Mouse (Mus musculus) liver, adult 2 months (tissue): ENCODE measurements around the gene Gak. TPM values are rescaled to one million over a fixed set of nuclear protein-coding genes. Genes with fewer than 3 reads are reported as not detected.

ENCODE experiments used
- DNase-seq: peaks from one replicate; pipeline ENCODE4 v3.0.0-alpha.2; 2011; ENCODE audit warnings: low read depth, low spot score; ENCODE audit errors: extremely low read depth
- H3K27ac ChIP-seq: fragments of 200-500 bp; replicated peaks from 2 replicates; pipeline ENCODE4 v1.5.1; 2012; ENCODE audit warnings: low read depth, mild to moderate bottlenecking, control low read depth, inconsistent platforms, low read length; ENCODE audit not compliant: insufficient read depth
- H3K27me3 ChIP-seq: fragments of 200-500 bp; 2 replicates; pipeline ENCODE4 v1.6.1; 2012; ENCODE audit warnings: mild to moderate bottlenecking, moderate library complexity, low read length, inconsistent platforms; ENCODE audit not compliant: control insufficient read depth, insufficient read depth
- H3K36me3 ChIP-seq: fragments of 200-500 bp; 2 replicates; pipeline ENCODE4 v1.6.1; 2012; ENCODE audit warnings: low read length, inconsistent platforms; ENCODE audit not compliant: control insufficient read depth, insufficient read depth
- H3K4me1 ChIP-seq: fragments of 200-500 bp; 2 replicates; pipeline ENCODE4 v1.6.1; 2011; ENCODE audit warnings: low read length; ENCODE audit not compliant: control insufficient read depth, insufficient read depth
- H3K4me3 ChIP-seq: fragments of 200-500 bp; 2 replicates; pipeline ENCODE4 v1.5.1; 2011; ENCODE audit warnings: low read depth, mild to moderate bottlenecking, control low read depth, low read length, moderate library complexity; ENCODE audit not compliant: insufficient read depth
- H3K79me2 ChIP-seq: fragments of 200-500 bp; 2 replicates; pipeline ENCODE4 v1.6.1; 2012; ENCODE audit warnings: inconsistent platforms, mild to moderate bottlenecking, low read length, moderate library complexity; ENCODE audit not compliant: control insufficient read depth, insufficient read depth
- H3K9ac ChIP-seq: fragments of 200-500 bp; 2 replicates; pipeline ENCODE4 v1.6.1; 2012; ENCODE audit warnings: low read depth, mild to moderate bottlenecking, control low read depth, inconsistent platforms, low read length
- CTCF ChIP-seq: fragments of 200-500 bp; IDR thresholded peaks from 2 replicates; pipeline ENCODE4 v1.5.1; 2011; ENCODE audit warnings: low read depth, low read length, control low read depth
- POLR2A ChIP-seq: fragments of 200-500 bp; IDR thresholded peaks from 2 replicates; pipeline ENCODE4 v1.6.1; 2011; ENCODE audit warnings: low read length, control low read depth; ENCODE audit not compliant: insufficient read depth; ENCODE audit errors: extremely low read depth
- WGBS: fragments of 180-500 bp; shearing (Covaris S2); methylation state at CpG from one replicate; pipeline ENCODE4 v1.1.7; 2018; 5-methylcytosine and 5-hydroxymethylcytosine counted together
- polyA plus RNA-seq: library from polyadenylated mRNA; depleted of rRNA; stranded (reverse); fragments of >200 nt; gene quantifications from 2 replicates; pipeline ENCODE4 v1.2.3, GENCODE M21; 2012; rRNA removed
- total RNA-seq: library from RNA; depleted of rRNA; stranded (reverse); fragments of >200 nt; gene quantifications from 2 replicates; pipeline ENCODE4 v1.2.3, GENCODE M21; 2014; rRNA removed

The Gak gene
- 32.7 and 39.8 TPM in 2 replicates for total RNA-seq
- polyA plus RNA-seq: 48.0 and 54.7 TPM in 2 replicates

DNA sequence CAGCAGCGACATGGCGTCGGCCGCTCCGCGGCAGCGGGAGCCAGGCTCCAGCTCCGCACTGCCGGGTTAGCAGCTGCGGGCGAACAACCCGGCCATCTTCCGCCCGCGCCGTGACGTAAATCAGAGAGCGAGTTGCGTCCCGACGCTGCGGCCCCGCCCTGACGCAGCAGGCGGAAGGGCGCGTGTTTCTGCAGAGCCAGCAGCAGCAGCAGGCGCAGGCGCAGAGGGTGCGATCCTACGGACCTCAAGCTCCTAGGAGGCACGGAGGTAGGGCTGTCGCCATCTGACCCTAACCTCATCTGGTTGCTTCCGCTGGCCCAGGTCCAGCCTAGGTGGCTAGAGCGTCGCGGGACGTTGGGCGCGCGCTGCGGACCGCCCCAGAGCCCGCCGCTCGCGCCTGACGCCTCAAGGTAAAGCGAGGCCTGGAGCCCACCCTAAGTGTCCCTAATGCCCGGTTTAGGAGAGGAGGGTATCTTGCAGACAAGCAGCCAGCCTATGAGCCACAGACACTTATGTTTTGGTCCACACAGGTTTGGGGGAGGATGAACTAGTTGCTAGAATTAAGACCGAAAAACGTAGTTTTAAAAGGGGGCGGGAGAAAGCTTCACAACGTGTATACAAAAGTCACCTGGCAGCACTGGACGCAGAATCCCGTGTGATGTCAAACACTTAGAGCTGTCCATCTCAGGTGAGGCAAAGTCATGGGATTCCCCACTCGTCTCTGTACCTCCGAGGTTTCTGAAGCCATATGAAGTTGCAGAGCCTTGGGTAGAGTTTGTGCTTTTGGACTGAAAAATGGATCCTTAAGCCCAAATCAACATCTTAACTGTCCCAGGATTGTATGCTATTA lies at the start of gene Gak, which contains the start of gene Tmem175:
Gak (minus strand) TSS at position 122 of the 850 bp plus-strand sequence.
Tmem175 (plus strand) TSS at position 137 of the 850 bp plus-strand sequence.
- WGBS: under 1% methylated on average over 58 of the region's 58 CpGs
- TF ChIP-seq POLR2A (peak; percentile 92), CTCF (no peak)
- no peaks in the 10 kb centered on the region for H3K36me3 ChIP-seq
- H3K79me2 ChIP-seq: peaks cover 25% of the 10 kb centered on the region
- peak within 1 kb of the TSS; percentile 93 for H3K9ac ChIP-seq
- peaks cover 10% of the 10 kb centered on the region; the same call in 1 of the 2 replicates for H3K4me1 ChIP-seq
- no peaks in the 10 kb centered on the region for H3K27me3 ChIP-seq
- peak; percentile 93 for DNase-seq
- H3K27ac ChIP-seq: peak within 1 kb of the TSS; percentile 79
- peak within 1 kb of the TSS; percentile 86 for H3K4me3 ChIP-seq

DNA sequence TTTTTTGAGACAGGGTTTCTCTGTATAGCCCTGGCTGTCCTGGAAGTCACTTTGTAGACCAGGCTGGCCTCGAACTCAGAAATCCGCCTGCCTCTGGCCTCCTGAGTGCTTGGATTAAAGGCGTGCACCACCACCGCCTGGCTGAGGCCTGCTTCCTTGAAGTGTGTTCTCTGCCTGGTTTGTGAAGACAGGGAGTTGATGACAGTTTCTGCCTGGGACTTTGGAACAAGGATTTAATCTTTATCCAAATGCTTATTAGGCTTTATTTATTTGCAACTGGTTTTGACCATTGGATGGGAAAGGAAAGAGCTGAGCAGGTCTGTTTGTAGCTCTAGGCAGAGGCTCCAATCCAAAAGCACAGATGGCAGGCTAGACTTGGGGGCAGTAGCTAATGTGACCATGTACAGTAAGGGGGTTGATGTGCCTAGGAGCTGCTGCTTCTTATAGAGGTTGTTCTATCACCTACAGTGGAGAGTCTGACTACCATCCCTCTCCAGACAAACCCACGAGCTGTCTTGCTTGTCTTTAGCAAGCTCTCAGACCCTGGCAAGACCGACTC lies 48.8 kb upstream of the Gak start:
- Histone ChIP-seq H3K4me1 (peaks cover 11% of the 10 kb centered on the region), H3K27ac (no peak overlapping the region)
- 93% methylated on average over 6 of the region's 6 CpGs for WGBS

DNA sequence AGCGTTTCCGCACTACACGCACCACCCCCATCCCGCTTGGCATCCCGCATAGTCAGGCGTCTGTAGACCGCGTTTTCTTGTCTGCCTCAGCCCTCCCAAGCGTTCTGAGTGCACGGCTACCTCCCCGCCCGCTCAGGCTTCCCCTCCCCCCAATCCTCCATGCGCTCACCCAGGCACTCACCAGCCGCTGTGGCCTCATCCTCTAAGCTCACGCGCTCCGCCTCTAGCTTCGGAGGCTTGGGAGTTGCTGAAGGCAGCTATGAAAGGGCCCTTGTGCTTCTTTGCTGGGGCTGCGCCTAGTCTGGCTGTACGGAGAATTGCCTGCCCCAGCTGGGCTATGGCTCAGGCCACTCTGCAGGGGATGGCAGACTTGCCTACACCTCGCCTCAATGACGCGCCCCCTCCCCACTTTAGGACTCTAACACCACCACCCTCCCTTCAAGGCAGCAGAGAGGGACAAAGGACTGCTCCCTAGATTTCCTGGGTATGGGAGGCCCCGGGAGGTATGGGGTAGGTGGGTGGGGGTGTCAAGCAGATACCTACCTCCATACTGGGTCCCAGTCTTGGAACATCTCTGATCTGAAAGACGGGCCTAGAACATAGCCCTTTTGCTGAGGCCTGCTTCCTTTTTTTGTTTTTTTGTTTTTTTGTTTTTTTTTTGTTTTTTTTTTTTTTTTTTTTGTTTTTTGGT lies 48.2 kb upstream of the Gak start:
- Histone ChIP-seq H3K4me1 (peaks cover 14% of the 10 kb centered on the region), H3K27me3 (no peaks in the 10 kb centered on the region), H3K27ac (no peak overlapping the region), H3K36me3 (no peaks in the 10 kb centered on the region; the same call in 1 of the 2 replicates), H3K79me2 (peaks cover 12% of the 10 kb centered on the region; the same call in 1 of the 2 replicates), H3K4me3 (0 out of 2 replicates have a peak overlapping the region, but pooled peaks have one; percentile 3), H3K9ac (0 out of 2 replicates have a peak overlapping the region, but pooled peaks have one; percentile 2)
- TF ChIP-seq POLR2A (no peak), CTCF (no peak)
- DNase-seq: no peak
- 56% methylated on average over 25 of the region's 25 CpGs for WGBS

More for the DNA sequence above, 48.8 kb upstream of the Gak start:
- H3K79me2 ChIP-seq: peaks cover 7% of the 10 kb centered on the region; the same call in 1 of the 2 replicates
- H3K9ac ChIP-seq: no peak overlapping the region
- H3K4me3 ChIP-seq: no peak overlapping the region
- no peak for DNase-seq
- no peak for TF ChIP-seq POLR2A
- TF ChIP-seq CTCF: no peak
- H3K36me3 ChIP-seq: no peaks in the 10 kb centered on the region
- H3K27me3 ChIP-seq: no peaks in the 10 kb centered on the region

DNA sequence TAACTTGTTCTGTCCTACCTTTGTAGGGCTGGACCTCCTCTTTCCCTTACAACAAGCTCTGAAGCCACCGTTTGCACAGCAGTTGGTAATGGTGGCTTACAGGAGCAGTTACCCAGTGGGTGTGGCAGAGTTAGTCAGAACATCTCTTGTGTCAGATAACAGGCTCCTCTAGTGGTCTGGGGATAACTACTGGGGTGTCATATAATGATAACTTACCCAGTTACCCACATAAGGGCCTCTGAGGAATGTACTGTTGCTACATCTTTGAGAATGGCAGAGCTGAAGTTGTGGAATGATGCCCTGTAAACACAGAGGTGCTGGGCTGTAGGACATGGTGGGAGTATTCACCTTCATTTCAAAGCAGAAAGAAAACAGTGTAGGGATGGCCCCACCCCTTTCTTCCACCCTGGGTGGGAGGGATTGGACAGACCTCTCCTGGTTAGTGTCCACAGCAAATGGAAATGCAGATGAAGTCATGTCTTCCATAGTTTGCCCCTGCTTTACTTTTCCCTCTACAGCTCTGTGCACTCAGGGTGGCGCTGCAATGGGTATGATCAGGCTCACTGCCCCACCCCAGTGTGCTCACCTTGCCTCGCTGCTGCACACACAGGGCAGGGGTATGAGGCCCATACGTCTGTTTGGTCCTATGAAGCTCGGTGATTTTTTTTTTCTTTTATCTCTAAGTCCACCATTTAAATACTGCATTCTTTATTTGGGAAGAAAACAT lies 47.4 kb upstream of the Gak start:
- no peaks in the 10 kb centered on the region; the same call in 1 of the 2 replicates for H3K36me3 ChIP-seq
- peaks cover 22% of the 10 kb centered on the region for H3K4me1 ChIP-seq
- no peak for DNase-seq
- no peak overlapping the region for H3K4me3 ChIP-seq
- peaks cover 12% of the 10 kb centered on the region; the same call in 1 of the 2 replicates for H3K79me2 ChIP-seq
- H3K9ac ChIP-seq: no peak overlapping the region
- 0 out of 2 replicates have a peak overlapping the region, but pooled peaks have one; percentile 99 for H3K27ac ChIP-seq
- TF ChIP-seq POLR2A (no peak), CTCF (no peak)
- no peaks in the 10 kb centered on the region for H3K27me3 ChIP-seq
- 60% methylated on average over 5 of the region's 5 CpGs for WGBS

DNA sequence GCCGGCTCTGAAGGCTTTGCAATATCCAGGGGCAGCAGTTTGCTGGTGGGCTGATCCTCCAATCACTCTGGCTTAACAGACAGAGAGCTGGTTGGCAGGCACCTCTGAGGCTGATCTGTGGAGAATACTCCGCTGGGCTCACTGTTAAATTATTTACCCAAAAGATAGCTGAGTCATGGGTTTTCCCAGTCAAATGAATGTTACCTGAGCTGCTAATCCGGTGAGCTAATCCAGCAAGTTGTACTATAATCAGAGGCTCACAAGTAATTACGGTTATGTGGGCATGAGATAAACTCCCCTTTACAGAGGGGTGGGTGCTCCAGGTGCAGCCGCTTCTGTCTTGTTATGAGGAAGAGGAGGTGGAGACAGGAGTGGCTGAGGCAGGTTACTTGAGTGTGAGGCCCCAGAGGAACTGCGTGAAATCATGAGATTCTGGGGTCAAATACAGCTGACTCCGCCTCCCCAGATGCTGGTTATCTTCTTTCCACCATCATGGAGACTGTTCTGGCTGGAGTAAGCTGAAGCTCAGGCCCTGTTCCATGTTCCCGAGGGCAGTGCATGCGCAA lies 45.8 kb upstream of the Gak start, which contains the start of gene Slc26a1:
Slc26a1 (minus strand) TSS at position 319 of the 566 bp plus-strand sequence.
- Histone ChIP-seq H3K9ac (peak within 1 kb of the TSS; percentile 88), H3K27me3 (no peaks in the 10 kb centered on the region), H3K4me3 (peak within 1 kb of the TSS; percentile 70), H3K27ac (peak within 1 kb of the TSS; percentile 99), H3K36me3 (no peaks in the 10 kb centered on the region; the same call in 1 of the 2 replicates), H3K79me2 (peaks cover 12% of the 10 kb centered on the region; the same call in 1 of the 2 replicates), H3K4me1 (peaks cover 29% of the 10 kb centered on the region)
- TF ChIP-seq POLR2A (no peak), CTCF (no peak)
- peak; percentile 95 for DNase-seq
- 22% methylated on average over 9 of the region's 9 CpGs for WGBS
